Mouse (Mus musculus) cerebellum, postnatal 25 days (tissue): ENCODE measurements around the gene Tmsb15b1.
"Not testable (repeated sequence)": the region's sequence is repeated elsewhere in the genome, so short reads cannot be mapped to it uniquely, and the experiment has no call there.

Source experiments
- DNase-seq, 2 experiments: peaks; one replicate each; pipeline ENCODE4 v3.0.0; 2021; ENCODE audit warnings: mixed read lengths in 2 of 2

Tmsb15b1 gene

DNA sequence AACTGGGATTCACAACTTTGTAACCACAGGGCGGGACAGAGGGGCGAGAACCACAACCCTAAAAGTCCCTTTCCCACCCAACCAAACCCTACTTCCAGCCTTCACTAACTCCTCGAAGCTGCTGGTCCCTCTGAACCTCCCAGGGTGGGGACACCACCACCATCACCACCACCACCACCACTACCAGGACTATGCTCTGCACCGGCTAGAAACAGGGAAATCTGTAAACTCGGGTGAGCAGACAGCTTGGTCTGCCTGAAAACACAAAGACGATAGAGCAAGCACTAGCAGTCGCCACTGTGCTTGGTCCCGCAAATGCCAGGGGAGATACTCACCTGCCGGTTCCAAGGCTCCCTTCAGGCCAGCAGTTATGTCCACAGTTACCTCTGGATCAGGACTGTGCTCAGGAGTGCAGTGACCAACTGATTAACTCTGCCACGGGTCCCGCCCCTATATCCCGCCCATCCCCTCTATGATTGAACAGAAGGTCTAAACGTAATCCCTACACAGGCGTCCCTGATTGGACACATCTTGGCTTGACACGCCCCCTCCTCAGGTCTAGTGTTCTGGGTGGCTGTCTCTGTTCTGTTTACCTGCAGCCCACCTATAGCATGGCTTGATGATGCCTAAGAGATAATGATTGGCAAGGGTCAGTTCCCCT lies at the start of gene Tmsb15b1, which contains the start of gene Tmsb15l:
TSS of gene Tmsb15b1 (minus strand) at position 451 of the 661 bp plus-strand sequence.
TSS of gene Tmsb15l (minus strand) at position 446 of the 661 bp plus-strand sequence.
- peak; percentile 48 to 86 for DNase-seq

DNA sequence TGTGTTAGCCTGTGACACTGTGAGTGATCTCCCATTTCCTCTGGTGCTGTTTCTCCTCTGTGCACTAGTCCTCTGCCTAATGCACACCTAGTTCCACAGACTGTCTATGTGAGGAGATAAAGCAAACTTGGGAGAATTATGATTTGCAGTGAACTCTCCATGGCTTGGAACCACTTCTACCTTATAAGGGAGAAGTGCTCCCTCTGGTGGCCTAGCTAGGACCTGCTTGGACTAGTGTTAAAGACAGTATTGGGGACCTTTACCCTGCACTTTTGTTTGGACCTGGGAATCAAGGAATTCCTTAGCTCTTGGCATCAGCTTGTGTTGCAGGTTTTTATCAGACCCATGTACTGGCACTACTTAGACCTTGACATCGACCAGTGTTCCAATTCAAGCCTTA lies 42.6 kb upstream of the Tmsb15b1 start:
- DNase-seq, result peak; percentile 56 to 80

DNA sequence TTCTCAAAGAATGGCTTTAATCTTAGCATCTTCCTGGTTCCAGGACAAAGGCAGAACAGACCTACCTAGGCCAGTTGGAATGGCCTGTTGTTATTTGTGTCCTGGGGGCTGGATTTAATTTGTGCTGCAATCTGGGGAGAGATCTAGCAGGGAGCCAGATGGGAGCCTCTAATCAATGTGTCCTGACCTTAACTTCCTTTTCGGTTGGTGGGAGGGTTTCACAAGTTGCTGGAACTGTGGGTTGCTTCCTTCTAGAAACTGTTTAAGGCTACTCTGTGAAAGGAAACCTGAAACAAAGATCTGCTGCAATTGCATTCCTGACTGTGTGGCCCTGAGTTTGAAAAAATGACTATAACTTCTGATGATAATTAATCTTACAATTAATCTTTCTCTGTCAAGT lies 41.0 kb upstream of the Tmsb15b1 start:
- DNase-seq, result no peak

DNA sequence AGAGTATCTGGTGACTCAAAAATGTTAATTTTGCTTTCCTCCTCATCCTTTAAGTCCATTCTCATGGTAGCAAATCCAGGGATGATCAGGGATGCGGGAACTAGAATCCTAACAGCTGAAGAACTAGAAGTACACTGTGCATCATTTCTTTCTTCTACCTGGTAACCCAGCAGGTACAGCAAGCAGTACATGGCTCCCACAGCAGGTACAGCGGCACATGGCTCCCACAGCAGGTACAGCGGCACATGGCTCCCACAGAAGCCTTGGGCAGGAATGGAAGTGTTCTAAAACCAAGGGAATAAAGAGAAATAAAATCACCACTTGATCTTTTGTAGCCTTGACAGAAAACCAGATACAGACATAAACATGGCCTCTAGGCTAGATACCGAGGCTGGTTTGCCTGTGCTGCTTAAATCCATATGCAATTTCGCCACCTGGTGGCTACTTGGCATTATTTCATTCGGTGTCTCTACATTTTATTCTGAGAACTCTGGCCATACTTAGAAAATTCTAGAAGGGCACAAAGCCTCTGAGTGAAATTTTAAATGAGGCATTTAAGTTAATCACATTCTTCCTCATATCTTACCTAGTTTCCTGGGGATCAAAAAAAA lies 38.5 kb upstream of the Tmsb15b1 start:
- DNase-seq, result peak; percentile 49 to 74

DNA sequence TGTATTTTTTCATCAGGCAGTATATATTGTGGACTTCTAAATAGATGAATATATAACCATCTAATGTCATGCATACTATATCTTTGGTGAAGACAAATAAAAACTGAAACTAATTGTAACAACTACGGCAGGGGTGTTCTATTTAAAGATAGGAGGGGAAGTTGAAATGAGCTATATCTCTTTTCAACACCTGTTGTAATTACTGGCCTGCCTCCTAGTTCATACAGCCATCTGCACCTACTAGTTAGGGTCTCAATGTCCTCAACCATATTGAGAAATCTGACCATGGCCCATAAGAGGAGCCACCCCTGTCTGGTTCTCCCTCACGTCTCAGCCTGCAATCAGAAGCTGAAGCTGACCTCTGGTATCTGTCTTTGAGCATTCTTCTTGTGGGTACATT lies 19.6 kb upstream of the Tmsb15b1 start:
- DNase-seq, result no peak

DNA sequence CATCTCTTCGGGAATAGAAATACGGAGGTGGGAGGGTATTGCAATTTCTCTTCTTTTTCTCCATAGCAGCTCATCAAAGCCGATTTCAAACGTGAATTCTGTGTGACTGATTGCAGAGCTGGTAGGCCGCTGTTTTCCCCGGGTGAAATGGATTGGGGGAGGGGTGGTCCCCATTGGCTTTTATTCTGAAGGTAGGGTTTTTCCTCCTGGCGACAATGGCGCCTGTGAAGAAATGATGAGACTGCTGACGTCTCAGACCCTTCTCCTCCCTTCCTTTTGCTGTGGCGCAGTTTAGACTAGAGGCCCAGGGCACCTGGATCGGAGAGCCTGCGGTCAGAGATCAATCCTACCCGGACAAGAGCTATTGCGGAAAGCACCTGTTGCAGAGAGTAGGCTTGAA lies 17.0 kb upstream of the Tmsb15b1 start:
- peak; percentile 37 to 42 for DNase-seq

DNA sequence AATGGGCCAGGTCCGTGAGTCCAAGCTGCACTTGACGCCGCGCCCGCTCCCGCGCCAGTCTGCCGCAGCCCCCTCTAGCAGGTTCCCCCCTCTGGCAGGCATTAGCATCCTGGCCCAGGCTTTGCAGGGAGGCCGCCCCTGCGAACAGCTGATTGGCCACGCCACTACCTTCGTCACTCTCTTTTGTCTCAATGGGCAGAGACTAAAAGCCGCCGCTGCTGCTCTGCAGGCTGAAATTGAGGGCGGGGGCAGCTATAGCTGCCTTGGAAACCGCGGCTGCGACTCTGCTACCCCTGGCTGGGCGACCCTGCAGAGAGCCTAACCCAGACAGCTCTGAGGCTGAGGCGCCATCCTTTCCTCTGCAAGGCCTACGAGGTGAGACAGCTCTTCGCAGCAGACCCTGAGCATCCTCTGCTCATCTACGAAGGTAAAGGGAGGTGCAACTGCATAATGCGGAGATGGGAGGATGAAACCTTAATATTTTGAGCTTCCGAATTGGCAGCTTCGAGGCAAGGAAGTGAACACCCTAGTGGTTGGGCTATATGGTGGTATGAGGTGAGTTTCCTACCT lies 16.4 kb upstream of the Tmsb15b1 start, which contains the start of gene Zcchc18:
TSS of gene Zcchc18 (plus strand) at position 178 of the 570 bp plus-strand sequence.
- peak; percentile 84 to 88 for DNase-seq

DNA sequence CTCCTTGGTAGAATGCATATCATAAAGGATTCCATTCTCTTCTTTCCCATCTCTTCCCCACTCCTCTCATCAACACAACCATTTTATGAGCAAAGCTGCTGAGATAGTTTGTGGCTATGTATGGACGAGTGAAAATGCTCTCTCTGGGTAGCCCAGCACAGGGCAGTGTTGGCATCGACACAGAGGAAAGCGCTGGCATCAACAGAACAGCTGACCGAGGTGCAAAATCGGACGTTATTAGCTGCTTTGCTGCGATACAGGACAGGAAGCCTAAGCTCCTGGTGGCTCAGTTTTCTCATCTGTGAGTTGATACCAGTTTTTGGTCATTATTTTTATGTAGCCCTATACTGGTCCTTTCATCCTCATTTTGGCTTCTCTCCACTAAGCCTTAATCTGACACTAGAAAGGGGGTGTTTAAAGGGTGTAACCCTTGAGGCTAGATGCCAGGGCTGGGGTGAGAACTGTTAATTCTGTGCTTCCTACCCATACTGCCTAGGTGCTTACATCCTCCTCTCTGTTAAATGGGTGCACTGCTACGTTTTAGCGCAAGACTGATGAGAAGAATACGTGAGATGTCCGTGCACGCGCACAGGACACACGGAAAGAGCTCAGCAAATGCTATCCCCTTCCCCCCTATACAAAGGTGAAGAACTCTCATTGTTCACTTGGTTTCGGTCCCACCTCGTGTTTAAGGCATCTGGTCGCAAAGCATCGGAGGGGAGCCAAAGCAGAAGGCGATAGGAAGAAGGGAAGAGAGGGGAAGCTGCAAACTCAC lies 15.7 kb upstream of the Tmsb15b1 start:
- peak; percentile 46 to 49 for DNase-seq

DNA sequence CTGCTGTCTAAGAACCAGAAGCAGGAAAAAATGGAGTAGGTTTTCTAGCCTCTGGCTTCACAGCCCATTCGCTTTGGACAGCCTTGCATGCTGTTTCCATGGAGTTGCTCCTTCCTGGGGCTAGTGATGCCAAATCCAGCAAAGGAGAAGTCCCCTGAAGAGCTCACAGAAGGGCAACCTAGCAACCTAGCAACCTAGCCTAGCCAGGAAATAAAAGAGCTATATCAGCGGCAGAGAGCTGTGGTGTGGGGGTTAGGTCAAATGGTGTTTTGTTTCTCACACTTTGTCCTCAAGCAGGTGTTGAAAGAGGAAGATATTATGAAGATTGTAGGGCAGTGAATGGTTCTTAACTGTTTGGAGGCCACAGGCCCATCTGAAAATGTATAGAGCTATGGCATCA lies 14.6 kb upstream of the Tmsb15b1 start:
- DNase-seq, result no peak

DNA sequence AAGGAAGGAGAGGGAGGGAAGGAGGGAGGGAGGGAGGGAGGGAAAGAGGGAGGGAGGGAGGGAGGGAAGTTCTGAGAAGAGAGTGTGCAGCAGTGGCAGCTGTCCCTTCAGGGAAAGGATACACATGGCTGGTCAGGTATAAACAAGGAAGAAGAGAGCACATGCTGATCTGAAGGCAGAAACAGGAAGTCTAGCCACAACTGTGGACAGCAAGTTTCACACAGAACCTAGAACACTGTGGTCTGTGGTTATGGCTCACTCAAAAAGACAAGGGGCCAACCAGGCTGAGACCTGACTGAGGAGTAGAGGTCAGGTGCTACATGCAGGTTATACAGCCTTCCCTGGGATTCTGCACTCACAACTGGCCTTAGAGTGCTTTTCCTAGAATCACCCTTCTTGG lies 9.4 kb upstream of the Tmsb15b1 start:
- DNase-seq, result no peak

DNA sequence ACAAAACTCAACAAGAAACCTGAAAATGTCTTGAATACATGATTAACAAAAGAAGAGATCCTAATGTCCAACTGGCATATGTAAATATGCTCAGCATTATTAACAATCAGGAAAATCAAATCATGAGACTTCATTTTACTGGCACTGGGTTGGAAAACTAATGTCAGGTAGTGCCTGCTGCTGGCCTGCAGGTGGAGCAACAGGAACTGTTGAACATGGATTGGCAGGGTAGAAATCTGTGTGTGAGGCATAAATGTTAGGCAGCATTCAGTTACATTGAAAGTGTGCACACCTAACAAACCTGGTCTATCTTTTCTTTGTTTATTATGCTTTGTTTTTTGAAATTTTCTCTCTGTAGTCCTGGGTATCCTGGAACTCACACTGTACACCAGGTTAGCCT lies 1.9 kb upstream of the Tmsb15b1 start:
- peak; percentile 27 to 56 for DNase-seq

DNA sequence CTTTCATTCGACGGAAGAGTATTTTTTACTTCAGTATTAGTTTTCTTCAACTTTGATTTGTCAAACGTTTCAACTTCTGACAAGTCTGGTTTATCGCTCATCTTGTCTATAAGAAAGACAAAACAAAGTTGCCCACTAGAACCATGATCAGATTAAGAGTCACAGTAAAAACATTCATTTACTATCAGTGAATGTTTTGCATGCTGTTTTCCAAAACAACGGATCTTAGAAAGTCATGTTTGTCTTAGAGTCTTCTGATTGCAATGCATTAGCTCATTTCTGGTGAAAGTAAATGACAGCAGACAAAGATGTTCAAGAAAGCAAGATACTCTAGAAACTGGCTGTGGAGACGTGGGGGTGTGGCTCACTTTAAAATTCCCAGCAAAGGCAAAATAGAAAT lies 1.3 kb downstream of the Tmsb15b1 start, which contains the start of gene Tmsb15b2:
TSS of gene Tmsb15b2 (minus strand) at position 101 of the 400 bp plus-strand sequence.
- not testable (repeated sequence) for DNase-seq

DNA sequence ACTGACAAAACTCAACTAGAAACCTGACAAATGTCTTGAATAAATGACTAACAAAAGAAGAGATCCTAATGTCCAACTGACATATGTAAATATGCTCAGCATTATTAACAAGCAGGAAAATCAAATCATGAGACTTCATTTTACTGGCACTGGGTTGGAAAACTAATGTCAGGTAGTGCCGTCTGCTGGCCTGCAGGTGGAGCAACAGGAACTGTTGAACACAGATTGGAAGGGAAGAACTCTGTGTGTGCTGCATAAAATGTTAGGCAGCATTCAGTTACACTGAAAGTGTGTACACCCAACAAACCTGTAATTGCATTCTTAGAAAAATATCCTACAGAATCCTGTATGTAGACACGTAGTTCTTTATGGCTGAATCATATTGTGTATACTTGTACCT lies 17.0 kb downstream of the Tmsb15b1 start:
- DNase-seq, result peak; percentile 32 to 59

DNA sequence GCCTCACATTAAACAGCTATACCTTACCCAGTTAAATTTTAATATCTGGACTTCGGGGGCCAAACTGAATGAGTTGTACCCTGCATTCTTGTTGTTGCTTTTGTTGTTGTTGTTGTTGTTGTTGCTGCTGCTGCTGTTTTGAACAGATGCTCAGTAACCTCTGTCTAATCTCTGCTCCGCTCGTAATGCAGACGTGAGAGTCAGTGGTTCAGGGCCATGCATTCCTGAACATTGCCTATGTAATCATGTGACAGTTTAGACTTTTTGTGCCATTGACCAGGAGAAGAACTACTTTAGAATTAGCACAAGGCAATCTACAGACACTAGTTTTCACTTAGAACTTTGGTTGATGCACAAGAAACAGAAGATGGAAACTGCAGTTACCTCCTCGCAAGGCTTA lies 18.4 kb downstream of the Tmsb15b1 start:
- DNase-seq, result not testable (repeated sequence)

DNA sequence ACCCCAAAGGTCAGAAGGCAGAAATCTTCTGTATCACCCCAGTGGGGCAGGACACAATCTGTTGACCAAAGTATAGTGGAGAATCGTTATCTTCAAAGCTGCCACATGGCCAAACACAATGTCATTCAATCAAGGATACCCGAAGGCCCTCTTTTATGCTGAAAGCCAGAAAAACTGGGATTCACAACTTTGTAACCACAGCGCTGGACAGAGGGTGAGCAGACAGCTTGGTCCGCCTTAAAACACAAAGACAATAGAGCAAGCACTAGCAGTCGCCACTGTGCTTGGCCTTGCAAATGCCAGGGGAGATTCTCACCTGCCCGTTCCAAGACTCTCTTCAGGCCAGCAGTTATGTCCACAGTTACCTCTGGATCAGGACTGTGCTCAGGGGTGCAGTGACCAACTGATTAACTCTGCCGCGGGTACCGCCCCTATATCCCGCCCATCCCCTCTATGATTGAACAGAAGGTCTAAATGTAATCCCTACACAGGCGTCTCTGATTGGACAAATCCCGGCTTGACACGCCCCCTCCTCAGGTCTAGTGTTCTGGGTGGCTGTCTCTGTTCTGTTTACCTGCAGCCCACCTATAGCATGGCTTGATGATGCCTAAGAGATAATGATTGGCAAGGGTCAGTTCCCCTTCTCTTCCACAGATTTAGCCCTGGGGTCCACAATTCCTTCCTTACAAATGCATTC lies 18.9 kb downstream of the Tmsb15b1 start:
- DNase-seq, result peak; percentile 85 to 87

DNA sequence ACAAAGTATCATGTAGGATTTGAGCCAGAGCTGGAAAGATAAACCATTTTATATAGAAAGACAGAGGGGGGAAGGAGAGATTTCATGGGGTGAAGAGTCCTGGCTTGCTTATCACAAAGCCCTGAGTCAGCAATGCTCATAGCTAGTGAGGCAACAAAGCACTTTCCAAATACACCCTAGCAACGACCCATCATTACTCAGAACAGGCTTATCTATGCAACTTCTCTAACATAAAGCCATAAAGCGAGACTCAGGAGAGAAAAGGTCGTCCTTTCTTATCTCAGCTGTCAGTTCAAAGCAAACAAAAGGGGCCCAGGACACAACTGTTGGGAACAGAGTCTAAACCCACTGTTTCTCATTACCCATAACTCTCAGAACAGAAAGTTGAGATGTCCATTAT lies 38.7 kb downstream of the Tmsb15b1 start:
- DNase-seq, result no peak

DNA sequence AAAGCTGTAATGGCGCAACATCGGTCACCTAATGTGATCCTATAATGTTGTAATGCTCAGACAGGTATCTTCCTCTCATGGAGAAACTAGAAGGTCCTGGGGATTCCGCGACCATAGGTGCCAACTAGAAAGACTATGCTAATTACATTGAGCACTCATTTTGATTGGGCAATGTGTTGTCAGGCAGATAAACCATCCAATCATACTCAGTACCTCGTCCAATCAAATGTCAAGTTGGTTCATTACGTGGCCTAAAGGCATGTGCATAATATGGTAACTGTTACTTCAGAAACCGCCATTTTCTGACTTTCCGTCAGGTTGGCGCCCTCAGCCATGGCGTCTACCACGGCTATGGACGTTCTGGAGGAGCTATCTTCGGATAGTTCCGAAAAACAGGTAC lies 49.6 kb downstream of the Tmsb15b1 start, which contains the start of gene H2bfm:
TSS of gene H2bfm (plus strand) at position 295 of the 400 bp plus-strand sequence.
- no peak for DNase-seq

DNA sequence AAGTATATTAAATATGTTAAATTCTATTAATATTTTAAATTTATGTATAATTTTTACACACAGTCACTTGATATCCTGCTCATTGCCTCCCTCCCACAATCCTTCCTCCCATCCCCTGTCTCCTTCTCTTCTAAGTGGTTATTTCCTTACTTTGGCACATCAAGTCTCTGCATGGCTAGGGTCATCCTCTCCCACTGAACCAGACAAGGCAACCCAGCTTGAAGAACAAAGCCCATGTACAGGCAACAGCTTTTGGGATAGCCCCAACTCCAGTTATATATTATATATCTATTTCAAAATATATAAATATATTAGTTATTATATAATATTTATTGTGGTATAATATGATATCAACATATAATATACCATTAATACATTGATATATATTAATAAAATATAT lies 50.8 kb downstream of the Tmsb15b1 start:
- DNase-seq, result no peak
